Mouse (Mus musculus) CD4-positive helper T cell, adult 2 months (primary cell): ENCODE measurements at regions not wholly inside any gene's neighbourhood (a gene's known extent, or its start where the extent isn't known, plus 50 kb on each side); places are given as distances from the start of the nearest gene placed in this dataset.

Source experiments
- DNase-seq: peaks from one replicate; pipeline ENCODE4 v3.0.0-alpha.2; 2012; ENCODE audit warnings: low read depth, missing footprints, low spot score

- no peak for DNase-seq
Measured at GRCm38 (mm10) chr4:150725443-150726135, 73.6 kb upstream of the Slc45a1 start.

- no peak for DNase-seq
Measured at GRCm38 (mm10) chr4:150724823-150725222, 72.8 kb upstream of the Slc45a1 start.

- no peak for DNase-seq
Measured at GRCm38 (mm10) chr4:150721619-150722283, 69.8 kb upstream of the Slc45a1 start.

- DNase-seq: no peak
Measured at GRCm38 (mm10) chr4:150717866-150718265, 65.9 kb upstream of the Slc45a1 start.

- DNase-seq: no peak
Measured at GRCm38 (mm10) chr4:150715051-150715450, 63.1 kb upstream of the Slc45a1 start.

- DNase-seq: no peak
Measured at GRCm38 (mm10) chr4:150713291-150713690, 61.3 kb upstream of the Slc45a1 start.

GRCm38 (mm10) chr4:150712856-150713255, 60.9 kb upstream of the Slc45a1 start:
- no peak for DNase-seq

- no peak for DNase-seq
Measured at GRCm38 (mm10) chr4:150711646-150712045, 59.7 kb upstream of the Slc45a1 start.

- DNase-seq: no peak
Measured at GRCm38 (mm10) chr4:150709391-150710130, 57.6 kb upstream of the Slc45a1 start.

- DNase-seq: no peak
Measured at GRCm38 (mm10) chr4:150708572-150708984, 56.6 kb upstream of the Slc45a1 start.

- no peak for DNase-seq
Measured at GRCm38 (mm10) chr4:150707725-150708571, 56.0 kb upstream of the Slc45a1 start.

GRCm38 (mm10) chr4:150706793-150707724, 55.1 kb upstream of the Slc45a1 start:
- no peak for DNase-seq

- no peak for DNase-seq
Measured at GRCm38 (mm10) chr4:150706291-150706690, 54.3 kb upstream of the Slc45a1 start.

GRCm38 (mm10) chr4:150703266-150703665, 51.3 kb upstream of the Slc45a1 start:
- DNase-seq: no peak
